Mouse (Mus musculus) ES-E14 (cell line): ENCODE data around the gene Ddx42. TPM values are rescaled to one million over a fixed set of nuclear protein-coding genes. Genes with fewer than 3 reads are reported as not detected.

Experiments used
- DNase-seq: peaks from one replicate; pipeline ENCODE4 v3.0.0-alpha.2; 2013; ENCODE audit warnings: low read depth, low spot score
- H3K27ac ChIP-seq: 2 replicates; pipeline ENCODE4 v1.5.1; 2012; ENCODE audit warnings: low read depth, mild to moderate bottlenecking, low read length, moderate library complexity, mixed read lengths; ENCODE audit not compliant: poor library complexity, insufficient read depth, severe bottlenecking
- H3K36me3 ChIP-seq: 2 replicates; pipeline ENCODE4 v1.6.1; 2012; ENCODE audit warnings: mild to moderate bottlenecking, low read length, moderate library complexity, mixed read lengths; ENCODE audit not compliant: control insufficient read depth, poor library complexity, insufficient read depth, severe bottlenecking
- H3K4me1 ChIP-seq, 2 experiments: fragments of 150-350 bp in 1 of 2; sonication (generic) in 1 of 2; 2 replicates each; pipeline ENCODE4 v1.6.1; 2012; ENCODE audit warnings: low read length in 2 of 2, mild to moderate bottlenecking in 1 of 2, mixed read lengths in 1 of 2; ENCODE audit not compliant: control insufficient read depth in 2 of 2, insufficient read depth in 2 of 2, poor library complexity in 1 of 2
- H3K4me3 ChIP-seq, 2 experiments: fragments of 150-350 bp in 1 of 2; sonication (generic) in 1 of 2; 2 replicates each; pipeline ENCODE4 v1.5.1; 2012; ENCODE audit warnings: low read length in 2 of 2, low read depth in 1 of 2, mild to moderate bottlenecking in 1 of 2, mixed read lengths in 1 of 2; ENCODE audit not compliant: insufficient read depth in 1 of 2, poor library complexity in 1 of 2, severe bottlenecking in 1 of 2
- H3K9ac ChIP-seq: 2 replicates; pipeline ENCODE4 v1.6.1; 2012; ENCODE audit warnings: low read depth, mild to moderate bottlenecking, low read length, mixed read lengths; ENCODE audit not compliant: poor library complexity, insufficient read depth, severe bottlenecking
- H3K9me3 ChIP-seq: fragments of 150-350 bp; sonication (generic); 2 replicates; pipeline ENCODE4 v1.6.1; 2012; ENCODE audit warnings: low read depth, mild to moderate bottlenecking, low read length; ENCODE audit not compliant: control insufficient read depth, insufficient read depth
- CHD2 ChIP-seq: IDR thresholded peaks from 2 replicates; pipeline ENCODE4 v1.6.1; 2014; ENCODE audit warnings: mild to moderate bottlenecking, low read depth, low read length, inconsistent platforms
- HCFC1 ChIP-seq: IDR thresholded peaks from 2 replicates; pipeline ENCODE4 v1.6.1; 2012; ENCODE audit warnings: low read length, inconsistent platforms, borderline replicate concordance; ENCODE audit not compliant: insufficient read depth
- MAFK ChIP-seq: IDR thresholded peaks from 2 replicates; pipeline ENCODE4 v1.6.1; 2014; ENCODE audit warnings: mild to moderate bottlenecking, low read depth, low read length, inconsistent platforms; ENCODE audit not compliant: insufficient read depth
- ZC3H11A ChIP-seq: IDR thresholded peaks from 2 replicates; pipeline ENCODE4 v1.6.1; 2012; ENCODE audit warnings: low read depth, mild to moderate bottlenecking, inconsistent platforms, low read length, borderline replicate concordance
- ZNF384 ChIP-seq: IDR thresholded peaks from 2 replicates; pipeline ENCODE4 v1.6.1; 2012; ENCODE audit warnings: low read depth, low read length, inconsistent platforms
- in situ Hi-C, 2 experiments: fragments of 600-800 bp; cut with MboI; formaldehyde crosslinking; loops; one replicate each; pipeline ENCODE4 v1.15.1; 2025; ENCODE audit warnings: low sequenced_read_pairs in 2 of 2, inconsistent platforms in 1 of 2; ENCODE audit not compliant: unreplicated experiment in 2 of 2
- total RNA-seq: library from RNA; depleted of rRNA; stranded (reverse); fragments of 300-350 nt; gene quantifications from 2 replicates; pipeline ENCODE4 v1.2.3, GENCODE M21; 2012

Ddx42 gene
- total RNA-seq, 1 experiment: 64.3 TPM

- TF ChIP-seq CHD2: no peak
- no peak for TF ChIP-seq HCFC1
- TF ChIP-seq MAFK: no peak
- no peak for TF ChIP-seq ZC3H11A
- no peak for TF ChIP-seq ZNF384
- H3K4me3 ChIP-seq: no peak overlapping the region
- no peak overlapping the region for H3K27ac ChIP-seq
- H3K4me1 ChIP-seq: peaks cover 0 to 7% of the 10 kb centered on the region in 2 experiments; a peak in 2 of 4 replicates
- no peaks in the 10 kb centered on the region for H3K9me3 ChIP-seq
- no peak for DNase-seq
- H3K36me3 ChIP-seq: peaks cover 61% of the 10 kb centered on the region
- no peak overlapping the region for H3K9ac ChIP-seq
- in situ Hi-C loops: no loop called here
Measured at GRCm38 (mm10) chr11:106260826-106261450, 44.2 kb downstream of the Ddx42 start.

GRCm38 (mm10) chr11:106263963-106264362 lies 47.2 kb downstream of the Ddx42 start:
- no peak for DNase-seq
- TF ChIP-seq HCFC1: no peak
- TF ChIP-seq MAFK: no peak
- TF ChIP-seq ZC3H11A: no peak
- no peak for TF ChIP-seq ZNF384
- TF ChIP-seq CHD2: no peak
- H3K36me3 ChIP-seq: peaks cover 56% of the 10 kb centered on the region
- H3K9ac ChIP-seq: no peak overlapping the region
- H3K4me3 ChIP-seq: no peak overlapping the region
- H3K27ac ChIP-seq: no peak overlapping the region
- no peaks in the 10 kb centered on the region for H3K9me3 ChIP-seq
- H3K4me1 ChIP-seq: peaks cover 3 to 6% of the 10 kb centered on the region in 2 experiments; a peak in 2 of 4 replicates
- in situ Hi-C loops: no loop called here

DNA sequence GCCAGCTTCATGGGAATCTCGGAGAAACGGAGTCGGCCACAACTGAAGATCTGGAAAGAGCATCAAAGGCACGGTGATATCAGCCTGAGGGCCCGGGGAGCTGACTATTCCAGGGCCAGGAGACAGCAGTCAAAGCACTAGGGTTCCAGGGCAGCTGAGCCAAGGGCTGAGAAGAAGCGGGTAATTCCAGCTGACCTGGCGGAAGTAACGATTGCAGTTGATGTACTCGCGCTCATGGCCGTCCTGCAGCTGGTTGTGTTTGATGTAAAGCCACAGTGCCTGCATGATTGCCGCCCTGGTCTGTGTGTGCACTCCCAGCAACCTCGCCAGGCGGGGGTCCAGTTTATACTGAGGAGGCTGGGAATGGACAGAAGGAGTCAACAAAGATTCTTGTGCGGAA lies 48.3 kb downstream of the Ddx42 start:
- Histone ChIP-seq H3K9ac (no peak overlapping the region), H3K4me3 (no peak overlapping the region), H3K27ac (no peak overlapping the region), H3K9me3 (no peaks in the 10 kb centered on the region), H3K36me3 (peaks cover 53% of the 10 kb centered on the region), H3K4me1 (peaks cover 6 to 7% of the 10 kb centered on the region in 2 experiments; a peak in 3 of 4 replicates)
- no peak for DNase-seq
- in situ Hi-C loops: no loop called here
- TF ChIP-seq HCFC1 (no peak), CHD2 (no peak), ZNF384 (no peak), MAFK (no peak), ZC3H11A (no peak)

GRCm38 (mm10) chr11:106265570-106265969 lies 48.8 kb downstream of the Ddx42 start:
- H3K9ac ChIP-seq: no peak overlapping the region
- no peak overlapping the region for H3K27ac ChIP-seq
- in situ Hi-C loops: no loop called here

GRCm38 (mm10) chr11:106266431-106266830 lies 49.7 kb downstream of the Ddx42 start:
- no peak overlapping the region for H3K9ac ChIP-seq
- no peak overlapping the region for H3K4me3 ChIP-seq
- TF ChIP-seq MAFK: no peak
- no peak for TF ChIP-seq ZC3H11A
- TF ChIP-seq HCFC1: no peak
- TF ChIP-seq CHD2: no peak
- TF ChIP-seq ZNF384: no peak
- no peaks in the 10 kb centered on the region for H3K9me3 ChIP-seq
- peaks cover 7 to 12% of the 10 kb centered on the region in 2 experiments for H3K4me1 ChIP-seq
- no peak overlapping the region for H3K27ac ChIP-seq
- in situ Hi-C loops: no loop called here
- H3K36me3 ChIP-seq: peaks cover 47% of the 10 kb centered on the region
- DNase-seq: no peak

More at GRCm38 (mm10) chr11:106265570-106265969, 48.8 kb downstream of the Ddx42 start:
- Histone ChIP-seq H3K36me3 (peaks cover 53% of the 10 kb centered on the region), H3K4me3 (no peak overlapping the region), H3K9me3 (no peaks in the 10 kb centered on the region), H3K4me1 (peaks cover 7 to 8% of the 10 kb centered on the region in 2 experiments; a peak in 3 of 4 replicates)
- no peak for DNase-seq
- TF ChIP-seq HCFC1 (no peak), MAFK (no peak), CHD2 (no peak), ZNF384 (no peak), ZC3H11A (no peak)
